Mouse (Mus musculus): ENCODE measurements around the gene Gfod2. TPM values are rescaled to one million over a fixed set of nuclear protein-coding genes. Genes with fewer than 3 reads are reported as not detected.

Gfod2 gene
- total and polyA plus RNA-seq, 3 experiments: 7.0 to 8.3 TPM; not detected in 1

GRCm38 (mm10) chr8:105750606-105751005, 7.9 kb downstream of the Gfod2 start:
- TF ChIP-seq CHD1 (IDR thresholded peaks at IDR 0.05; ENCODE audit: low read depth, low read length): no peak
- TF ChIP-seq EP300 (IDR thresholded peaks at IDR 0.05; ENCODE audit: low read depth in 1 of 2, low read length in 2 of 2): no peak
- TF ChIP-seq NRF1 (IDR thresholded peaks at IDR 0.05; ENCODE audit: insufficient read depth, low read depth, low read length, poor library complexity, severe bottlenecking): no peak
- TF ChIP-seq USF2 (IDR thresholded peaks at IDR 0.05; ENCODE audit: borderline replicate concordance in 1 of 2, insufficient read depth in 1 of 2, low read depth in 1 of 2, low read length in 2 of 2): no peak
- TF ChIP-seq KAT2A (conservative IDR thresholded peaks at IDR 0.05; ENCODE audit: low read depth, low read length): no peak
- no peak for TF ChIP-seq NELFE (IDR thresholded peaks at IDR 0.05; ENCODE audit: low read depth, low read length)
- TF ChIP-seq POLR2AphosphoS2 (IDR thresholded peaks at IDR 0.05; ENCODE audit: low read length): no peak
- TF ChIP-seq ZC3H11A (IDR thresholded peaks at IDR 0.05; ENCODE audit: low read depth, low read length): no peak
- no peak for TF ChIP-seq ETS1 (IDR thresholded peaks at IDR 0.05; ENCODE audit: low read depth, low read length)
- no peak for TF ChIP-seq TCF12 (IDR thresholded peaks at IDR 0.05; ENCODE audit: low read depth, low read length)
- TF ChIP-seq JUND (IDR thresholded peaks at IDR 0.05; ENCODE audit: low read depth, low read length): no peak
- TF ChIP-seq SIN3A (IDR thresholded peaks at IDR 0.05; ENCODE audit: low read length): no peak
- no peak for TF ChIP-seq MAFK (IDR thresholded peaks at IDR 0.05; ENCODE audit: borderline replicate concordance, low read depth, low read length)
- no peak for TF ChIP-seq SMC3 (IDR thresholded peaks at IDR 0.05; ENCODE audit: low read depth, low read length)
- H3K9ac ChIP-seq (ENCODE audit: control insufficient read depth, low read depth, low read length, poor library complexity, severe bottlenecking): no peak overlapping the region
- no peaks in the 10 kb centered on the region for H3K36me3 ChIP-seq (ENCODE audit: control insufficient read depth in 1 of 2, insufficient read depth in 2 of 2, low read length in 2 of 2)
- no peaks in the 10 kb centered on the region for H3K4me1 ChIP-seq (ENCODE audit: control insufficient read depth in 1 of 2, insufficient read depth in 2 of 2, low read length in 2 of 2)
- H3K27ac ChIP-seq (ENCODE audit: control insufficient read depth, low read depth, low read length): no peak overlapping the region
- no peaks in the 10 kb centered on the region for H3K27me3 ChIP-seq (ENCODE audit: control insufficient read depth in 1 of 2, insufficient read depth in 2 of 2, low read length in 2 of 2)
- H3K9me3 ChIP-seq (replicated peaks; ENCODE audit: insufficient read depth, low read length): no peaks in the 10 kb centered on the region
- no peak overlapping the region for H3K4me3 ChIP-seq (ENCODE audit: control insufficient read depth in 1 of 2, insufficient read depth in 1 of 2, low read depth in 2 of 2, low read length in 2 of 2)
- no peak for DNase-seq (ENCODE audit: low read depth, low spot score)
- H3K79me2 ChIP-seq (ENCODE audit: control insufficient read depth, insufficient read depth, low read length, poor library complexity): no peaks in the 10 kb centered on the region

- no peak for DNase-seq (ENCODE audit: low read depth, low spot score)
- Histone ChIP-seq H3K36me3 (ENCODE audit: control insufficient read depth in 1 of 2, insufficient read depth in 2 of 2, low read length in 2 of 2) (no peaks in the 10 kb centered on the region), H3K4me3 (ENCODE audit: control insufficient read depth in 1 of 2, insufficient read depth in 1 of 2, low read depth in 2 of 2, low read length in 2 of 2) (no peak overlapping the region), H3K9me3 (replicated peaks; ENCODE audit: insufficient read depth, low read length) (no peaks in the 10 kb centered on the region), H3K4me1 (ENCODE audit: control insufficient read depth in 1 of 2, insufficient read depth in 2 of 2, low read length in 2 of 2) (no peaks in the 10 kb centered on the region), H3K27ac (ENCODE audit: control insufficient read depth, low read depth, low read length) (no peak overlapping the region), H3K27me3 (ENCODE audit: control insufficient read depth in 1 of 2, insufficient read depth in 2 of 2, low read length in 2 of 2) (no peaks in the 10 kb centered on the region), H3K9ac (ENCODE audit: control insufficient read depth, low read depth, low read length, poor library complexity, severe bottlenecking) (no peak overlapping the region), H3K79me2 (ENCODE audit: control insufficient read depth, insufficient read depth, low read length, poor library complexity) (no peaks in the 10 kb centered on the region)
- TF ChIP-seq EP300 (IDR thresholded peaks at IDR 0.05; ENCODE audit: low read depth in 1 of 2, low read length in 2 of 2): no peak
- TF ChIP-seq SIN3A (IDR thresholded peaks at IDR 0.05; ENCODE audit: low read length): no peak
- no peak for TF ChIP-seq ZMIZ1 (IDR thresholded peaks at IDR 0.05; ENCODE audit: low read depth, low read length)
- TF ChIP-seq SMC3 (IDR thresholded peaks at IDR 0.05; ENCODE audit: low read depth, low read length): no peak
- no peak for TF ChIP-seq POLR2AphosphoS2 (IDR thresholded peaks at IDR 0.05; ENCODE audit: low read length)
- no peak for TF ChIP-seq KAT2A (conservative IDR thresholded peaks at IDR 0.05; ENCODE audit: low read depth, low read length)
- TF ChIP-seq MAZ (IDR thresholded peaks at IDR 0.05; ENCODE audit: low read depth, low read length): no peak
- TF ChIP-seq E2F4 (IDR thresholded peaks at IDR 0.05; ENCODE audit: borderline replicate concordance, low read depth, low read length): no peak
- no peak for TF ChIP-seq MXI1 (IDR thresholded peaks at IDR 0.05; ENCODE audit: low read depth, low read length)
- TF ChIP-seq POLR2AphosphoS5 (IDR thresholded peaks at IDR 0.05; ENCODE audit: borderline replicate concordance, low read depth, low read length): no peak
Observed at GRCm38 (mm10) chr8:105743301-105743700, 15.2 kb downstream of the Gfod2 start.
